Mouse (Mus musculus) liver, adult 2 months (tissue): ENCODE results near the gene Car6.

Experiments
- CTCF ChIP-seq: fragments of 200-500 bp; IDR thresholded peaks from 2 replicates; pipeline ENCODE4 v1.5.1; 2011; ENCODE audit warnings: low read depth, low read length, control low read depth
- POLR2A ChIP-seq: fragments of 200-500 bp; IDR thresholded peaks from 2 replicates; pipeline ENCODE4 v1.6.1; 2011; ENCODE audit warnings: low read length, control low read depth; ENCODE audit not compliant: insufficient read depth; ENCODE audit errors: extremely low read depth

- TF ChIP-seq CTCF (no peak), POLR2A (no peak)
Observed at GRCm38 (mm10) chr4:150211930-150212552, 10.9 kb upstream of the Car6 start.
